Mouse (Mus musculus): ENCODE measurements around the gene Trpd52l3.
"Not testable (repeated sequence)": the region's sequence is repeated elsewhere in the genome, so short reads cannot be mapped to it uniquely, and the experiment has no call there.

Gene Trpd52l3

GRCm38 (mm10) chr19:30003621-30004020 lies at the start of gene Trpd52l3:
Trpd52l3 (plus strand) TSS chr19:30003790.
- no peak for DNase-seq (ENCODE audit: low spot score)

GRCm38 (mm10) chr19:29953833-29954232 lies 49.8 kb upstream of the Trpd52l3 start:
- DNase-seq (ENCODE audit: low spot score), result no peak

- no peak for DNase-seq (ENCODE audit: low spot score)
Measured at GRCm38 (mm10) chr19:29955454-29955853, 48.1 kb upstream of the Trpd52l3 start.

- DNase-seq (ENCODE audit: low spot score), result no peak
Measured at GRCm38 (mm10) chr19:29960906-29961305, 42.7 kb upstream of the Trpd52l3 start.

GRCm38 (mm10) chr19:29961842-29962241 lies 41.7 kb upstream of the Trpd52l3 start:
- DNase-seq (ENCODE audit: low spot score), result no peak

GRCm38 (mm10) chr19:29963598-29964092 lies 39.9 kb upstream of the Trpd52l3 start:
- DNase-seq (ENCODE audit: low spot score), result no peak

GRCm38 (mm10) chr19:29967960-29968359 lies 35.6 kb upstream of the Trpd52l3 start:
- DNase-seq (ENCODE audit: low spot score), result no peak

- no peak for DNase-seq (ENCODE audit: low spot score)
Measured at GRCm38 (mm10) chr19:29973396-29973795, 30.2 kb upstream of the Trpd52l3 start.

GRCm38 (mm10) chr19:29978847-29979246 lies 24.7 kb upstream of the Trpd52l3 start:
- no peak for DNase-seq (ENCODE audit: low spot score)

GRCm38 (mm10) chr19:29979452-29980089 lies 24.0 kb upstream of the Trpd52l3 start:
- no peak for DNase-seq (ENCODE audit: low spot score)

GRCm38 (mm10) chr19:29984208-29985005 lies 19.2 kb upstream of the Trpd52l3 start:
- DNase-seq (ENCODE audit: low spot score), result no peak

GRCm38 (mm10) chr19:29986464-29987091 lies 17.0 kb upstream of the Trpd52l3 start:
- no peak for DNase-seq (ENCODE audit: low spot score)

GRCm38 (mm10) chr19:30000406-30001365 lies 2.9 kb upstream of the Trpd52l3 start:
- no peak for DNase-seq (ENCODE audit: low spot score)

GRCm38 (mm10) chr19:30001550-30001949 lies 2.0 kb upstream of the Trpd52l3 start:
- DNase-seq (ENCODE audit: low spot score), result no peak

GRCm38 (mm10) chr19:30006371-30006770 lies 2.8 kb downstream of the Trpd52l3 start:
- no peak for DNase-seq (ENCODE audit: low spot score)

GRCm38 (mm10) chr19:30010520-30011296 lies 7.1 kb downstream of the Trpd52l3 start:
- no peak for DNase-seq (ENCODE audit: low spot score)

GRCm38 (mm10) chr19:30014331-30014730 lies 10.7 kb downstream of the Trpd52l3 start:
- no peak for DNase-seq (ENCODE audit: low spot score)

GRCm38 (mm10) chr19:30016156-30016555 lies 12.6 kb downstream of the Trpd52l3 start:
- DNase-seq (ENCODE audit: low spot score), result no peak

- DNase-seq (ENCODE audit: low spot score), result not testable (repeated sequence)
Measured at GRCm38 (mm10) chr19:30023419-30023818, 19.8 kb downstream of the Trpd52l3 start.

- no peak for DNase-seq (ENCODE audit: low spot score)
Measured at GRCm38 (mm10) chr19:30029002-30029710, 25.6 kb downstream of the Trpd52l3 start.
